Mouse (Mus musculus): ENCODE results near the gene Gm45062.

Gene Gm45062

DNA sequence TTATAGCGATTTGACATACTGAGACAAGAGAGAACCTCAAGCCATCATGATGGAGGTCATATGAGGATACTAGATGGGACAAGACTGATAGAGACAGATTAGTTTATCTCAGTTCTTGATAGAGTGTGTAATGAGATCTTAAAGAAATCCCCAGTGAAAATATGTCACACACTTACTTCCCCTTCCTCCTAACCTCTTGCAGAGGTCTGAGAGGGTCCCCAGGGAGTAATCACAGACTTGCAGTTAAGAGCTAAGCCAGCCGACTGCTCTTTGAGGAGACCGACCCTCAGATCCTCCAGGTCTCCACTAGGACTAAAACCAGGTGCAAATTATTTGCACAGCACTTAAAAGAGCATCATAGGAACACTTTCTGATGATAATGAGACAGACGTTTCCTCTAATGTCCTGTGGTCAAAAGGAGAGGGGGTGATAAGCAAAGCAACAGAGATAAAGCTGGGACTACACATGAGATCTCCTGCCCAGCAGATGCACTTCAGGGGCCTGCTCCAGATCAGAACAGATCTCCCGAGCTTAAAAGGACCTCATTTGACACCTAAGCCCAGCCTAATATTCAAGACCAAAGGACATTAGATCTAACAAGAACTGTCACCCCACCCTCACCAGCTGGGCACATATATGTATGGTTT lies 372.9 kb downstream of the Gm45062 start:
- DNase-seq = no peak

DNA sequence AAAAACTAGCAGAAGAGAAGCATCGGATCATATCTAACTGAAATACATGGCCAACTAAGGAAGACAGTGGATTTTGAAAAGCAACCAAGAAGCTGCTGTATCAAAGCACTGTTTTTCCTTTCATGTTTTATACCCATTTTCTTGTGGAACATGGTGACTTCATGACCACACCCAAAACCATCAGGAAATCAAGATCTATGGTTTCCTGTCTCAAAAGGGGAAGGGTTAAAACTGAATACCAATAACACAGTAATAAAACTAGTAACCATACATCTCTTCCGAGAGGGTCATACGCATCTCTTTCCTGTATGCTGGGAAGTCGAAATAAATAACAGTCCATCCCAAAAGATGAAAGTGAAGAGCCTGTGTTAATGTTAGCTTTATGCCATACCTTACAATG lies 373.5 kb downstream of the Gm45062 start:
- no peak for DNase-seq

DNA sequence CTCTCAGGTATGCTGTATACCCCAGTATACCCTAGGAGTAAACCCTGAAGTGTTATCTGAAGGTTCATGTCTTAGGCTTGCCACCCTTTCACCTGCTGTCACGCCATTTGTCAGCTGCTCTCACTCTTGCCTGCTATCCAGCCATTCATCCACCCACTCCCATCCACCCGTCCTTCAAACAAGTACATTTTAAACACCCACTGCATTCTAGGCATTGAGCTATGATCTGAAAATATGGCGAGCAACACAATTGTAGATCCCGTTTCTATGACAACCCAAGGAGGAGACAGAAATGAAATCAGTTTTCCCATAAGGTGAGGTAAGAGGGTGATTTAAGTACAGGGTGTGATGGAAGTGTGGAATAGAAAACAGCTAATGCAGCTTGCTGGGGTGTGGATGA lies 378.9 kb downstream of the Gm45062 start:
- peak; percentile 69 for DNase-seq

- DNase-seq = peak; percentile 59
Observed at GRCm38 (mm10) chr6:8638899-8639298, 379.6 kb downstream of the Gm45062 start.

- DNase-seq = no peak
Observed at GRCm38 (mm10) chr6:8639526-8639925, 380.3 kb downstream of the Gm45062 start.

DNA sequence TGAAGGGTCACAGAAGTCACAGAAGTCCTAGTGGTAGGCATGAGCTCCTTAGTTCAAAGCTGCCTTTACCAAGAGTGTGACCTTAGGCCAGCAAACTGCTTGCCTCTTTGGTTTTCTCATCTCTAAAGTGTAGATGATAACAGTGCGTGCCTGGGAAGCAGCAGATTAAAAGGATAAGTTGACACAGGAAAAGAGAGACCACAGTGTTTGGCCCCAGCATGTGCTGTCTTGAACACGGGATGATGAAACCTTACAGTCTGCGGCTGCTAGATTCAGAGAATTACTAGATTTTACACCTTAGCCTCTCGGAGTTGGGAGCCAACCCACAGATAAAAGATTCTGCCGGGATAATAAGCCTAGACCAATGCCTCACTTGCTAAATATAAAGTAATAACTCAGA lies 381.6 kb downstream of the Gm45062 start:
- DNase-seq = no peak

- peak; percentile 79 for DNase-seq
Observed at GRCm38 (mm10) chr6:8644703-8645102, 385.5 kb downstream of the Gm45062 start.

GRCm38 (mm10) chr6:8645708-8646107 lies 386.5 kb downstream of the Gm45062 start:
- peak; percentile 53 for DNase-seq

Data from right cerebral cortex, adult 18-20 months (tissue).